Mouse (Mus musculus) erythroblast, embryonic 14.5 days (primary cell): ENCODE results near the gene C2cd5.

Experiments used
- GATA1 ChIP-seq: IDR thresholded peaks from 2 replicates; pipeline ENCODE4 v1.6.1; 2012; ENCODE audit warnings: low read length, inconsistent platforms, mixed read lengths
- TAL1 ChIP-seq: IDR thresholded peaks from 3 replicates; pipeline ENCODE4 v1.6.1; 2012; ENCODE audit warnings: low read length, inconsistent platforms, mixed read lengths

GRCm38 (mm10) chr6:143105766-143106165 is 5.8 kb upstream of the C2cd5 start:
- TF ChIP-seq TAL1: no peak
- no peak for TF ChIP-seq GATA1
